Mouse (Mus musculus) yolk sac, embryonic 10.5 days (tissue): Measurements from ENCODE around the gene Klc4.
A peak's percentile ranks its signal among the peaks of the same experiment; 100 is the strongest.

ENCODE experiments used
- DNase-seq: peaks from one replicate; pipeline ENCODE4 v3.0.0-alpha.2; 2017; ENCODE audit warnings: low spot score

The Klc4 gene

DNA sequence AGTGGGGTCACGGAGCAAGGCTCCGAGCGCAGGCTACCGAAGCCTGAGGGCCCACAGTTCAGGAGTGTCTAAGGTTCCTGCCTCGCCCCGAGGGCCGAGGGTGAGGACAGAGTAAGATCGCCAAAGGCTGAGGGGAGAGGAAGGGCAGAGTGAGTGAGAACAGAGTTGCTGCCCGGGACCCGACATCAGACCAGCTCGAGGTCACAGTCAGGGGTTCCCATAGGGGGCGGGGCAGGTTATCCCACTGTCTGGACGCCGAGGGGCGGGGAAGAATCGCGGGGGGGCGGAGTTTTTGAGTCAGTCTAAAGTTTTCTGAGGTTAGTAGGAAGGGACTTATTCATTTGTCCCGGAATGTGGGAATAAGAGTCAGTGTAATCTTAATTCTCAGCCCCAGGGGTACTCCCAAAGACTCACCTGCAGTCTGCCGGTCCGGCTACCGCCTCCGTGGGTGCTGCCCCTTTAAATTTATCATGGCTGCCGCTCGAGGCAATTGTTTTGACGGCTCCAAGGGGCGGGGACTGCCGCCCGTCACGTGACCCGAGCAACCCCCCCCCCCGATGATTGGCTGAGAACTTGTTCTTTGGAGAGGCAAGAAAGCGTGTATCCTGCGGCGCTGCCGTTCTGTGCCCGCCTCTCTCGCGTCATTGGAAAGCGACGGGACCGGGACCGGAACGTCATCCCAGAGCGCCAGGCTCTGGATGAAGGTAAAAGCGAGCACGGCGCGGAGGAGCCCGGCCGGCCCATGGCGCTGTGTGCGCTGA, at the start of gene Klc4, which contains the start of gene Mrpl2:
Klc4 (minus strand) TSS at position 462 of the 761 bp plus-strand sequence.
Mrpl2 (plus strand) TSS at position 669 of the 761 bp plus-strand sequence.
- peak; percentile 99 for DNase-seq

DNA sequence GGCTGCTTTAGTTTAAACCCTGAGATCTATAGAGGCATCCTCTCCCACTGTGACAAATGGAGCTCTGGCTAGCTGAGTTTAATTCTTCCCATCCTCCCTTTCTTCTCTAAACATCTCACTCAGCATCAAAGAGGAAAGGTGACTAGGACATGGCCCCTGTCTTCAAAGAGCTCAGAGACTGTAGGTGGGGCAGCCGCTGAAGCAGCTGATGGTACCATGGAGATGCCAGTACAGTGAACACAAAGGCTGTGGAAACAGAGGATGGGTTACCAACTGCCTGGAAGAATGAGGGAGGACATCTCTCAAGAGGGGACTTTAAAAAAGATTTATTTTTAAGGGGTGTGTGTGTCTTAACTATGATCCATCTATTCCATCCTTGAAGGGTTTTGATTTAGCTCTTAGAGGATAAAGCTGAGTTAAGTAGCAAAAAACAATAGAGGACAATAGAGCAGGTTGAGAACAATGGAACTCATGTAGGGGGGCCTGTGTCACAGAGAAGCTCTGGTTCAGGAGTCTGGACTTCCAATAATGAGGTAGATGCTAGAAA, 48.8 kb upstream of the Klc4 start:
- no peak for DNase-seq

DNA sequence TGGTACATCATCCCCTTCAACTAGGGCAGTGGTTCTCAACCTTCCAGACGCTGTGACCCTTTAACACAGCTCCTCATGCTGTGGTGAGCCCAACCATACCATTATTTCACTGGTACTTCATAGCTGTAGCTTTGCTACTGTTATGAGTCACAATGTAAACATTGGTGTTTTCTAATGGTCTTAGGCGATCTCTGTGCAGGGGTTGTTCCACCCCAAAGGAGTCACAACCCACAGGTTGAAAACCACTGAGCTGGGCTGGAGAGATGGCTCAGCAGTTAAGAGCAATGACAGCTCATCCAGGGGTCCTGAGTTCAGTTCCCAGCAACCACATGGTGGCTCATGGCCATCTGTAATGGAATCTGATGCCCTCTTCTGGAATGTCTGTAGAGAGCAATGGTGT, 45.6 kb upstream of the Klc4 start:
- no peak for DNase-seq

DNA sequence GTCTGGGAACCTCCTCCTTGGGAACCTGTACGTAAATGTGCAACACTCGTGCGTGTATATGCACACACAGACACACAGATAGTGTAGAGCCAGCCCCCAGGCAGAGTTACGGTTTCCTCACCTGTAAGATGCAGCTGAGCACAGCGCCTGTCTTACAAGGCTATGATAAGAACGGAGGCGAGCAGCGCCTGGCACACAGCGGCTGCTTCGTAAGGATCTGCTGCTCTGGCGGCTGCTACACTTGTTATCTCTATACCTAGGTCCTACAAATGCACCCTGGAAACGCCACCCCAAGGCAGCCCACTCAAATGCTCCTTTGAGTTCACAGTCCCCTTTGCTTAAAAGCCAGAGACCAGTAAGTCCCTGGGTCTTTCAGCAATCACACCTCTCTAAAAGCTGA, 44.8 kb upstream of the Klc4 start:
- no peak for DNase-seq

DNA sequence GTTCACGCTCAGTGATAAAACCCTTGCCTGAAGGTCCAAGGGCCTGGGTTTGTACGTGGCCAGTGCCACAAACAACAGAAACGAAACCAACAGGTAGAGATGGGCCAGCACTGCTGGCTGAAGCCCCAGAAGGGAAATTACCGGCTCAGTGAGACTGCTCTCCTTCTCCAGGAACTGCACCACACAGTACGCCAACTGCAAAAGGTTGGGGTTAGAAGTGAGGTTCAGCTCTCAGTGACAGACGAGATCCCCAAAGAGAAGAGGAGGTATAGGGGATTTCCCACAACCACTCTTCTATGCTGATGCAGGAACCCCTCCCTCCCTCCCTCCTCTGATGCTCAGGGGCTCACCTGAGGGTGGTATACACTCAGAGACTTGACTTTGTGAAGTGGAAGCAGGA, 40.1 kb upstream of the Klc4 start:
- no peak for DNase-seq

DNA sequence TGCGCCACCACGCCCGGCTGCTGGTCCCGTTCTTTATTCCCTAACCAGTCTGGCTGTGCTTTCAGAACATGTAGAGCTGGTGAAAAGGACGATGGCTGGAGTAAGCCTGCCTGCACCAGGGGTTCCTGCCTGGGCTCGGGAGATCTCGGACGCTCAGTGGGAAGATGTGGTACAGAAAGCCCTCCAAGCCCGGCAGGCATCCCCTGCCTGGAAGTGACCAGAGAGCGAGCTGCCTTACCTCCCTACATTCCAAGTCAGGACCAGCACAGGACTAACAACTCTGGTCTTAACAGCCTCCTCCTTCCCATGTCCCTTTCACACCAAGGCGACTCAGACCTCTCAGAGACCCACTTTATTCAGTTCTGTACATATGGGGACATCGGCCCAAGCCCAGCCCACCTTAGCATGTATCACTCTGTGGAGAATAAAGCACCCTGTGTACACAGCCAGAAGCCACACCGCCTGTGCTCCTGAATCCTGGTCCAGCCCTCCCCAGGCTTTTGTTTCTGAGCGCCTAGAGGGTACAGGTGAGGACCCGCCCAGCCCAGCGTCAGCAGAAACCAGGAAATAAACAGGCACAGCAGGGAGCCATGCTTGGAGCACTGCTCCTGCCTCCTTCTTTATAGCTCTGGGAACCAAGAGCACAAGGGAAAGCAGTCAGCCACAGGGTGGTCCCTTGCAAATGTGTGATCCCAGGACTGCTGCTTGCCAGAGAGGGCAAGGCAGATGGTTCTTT, 37.0 kb upstream of the Klc4 start:
- DNase-seq: no peak

DNA sequence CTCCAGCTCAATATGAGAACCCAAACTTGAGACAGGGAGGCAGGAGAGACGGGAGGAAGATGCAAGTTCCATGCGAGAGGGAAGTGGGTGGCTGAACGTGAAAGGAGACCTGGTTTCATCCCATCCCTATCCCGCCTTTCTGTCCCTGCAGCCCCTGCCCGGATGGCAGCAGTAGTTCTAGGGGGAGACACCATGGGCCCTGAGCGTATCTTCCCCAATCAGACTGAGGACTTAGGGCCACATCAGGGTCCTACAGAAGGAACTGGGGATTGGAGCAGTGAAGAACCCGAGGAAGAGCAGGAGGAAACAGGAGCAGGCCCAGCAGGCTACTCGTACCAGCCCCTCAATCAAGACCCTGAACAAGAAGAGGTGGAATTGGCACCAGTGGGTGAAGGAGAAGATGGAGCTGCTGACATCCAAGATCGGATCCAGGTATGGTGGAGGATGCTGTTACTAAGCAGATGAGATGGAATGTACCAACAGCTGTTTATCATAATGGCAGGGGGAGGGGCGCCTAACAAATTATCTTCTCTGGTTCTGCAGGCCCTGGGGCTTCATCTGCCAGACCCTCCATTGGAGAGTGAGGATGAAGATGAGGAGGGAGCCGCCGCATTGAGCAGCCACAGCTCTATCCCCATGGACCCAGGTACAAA, 35.8 kb upstream of the Klc4 start:
- DNase-seq: no peak

DNA sequence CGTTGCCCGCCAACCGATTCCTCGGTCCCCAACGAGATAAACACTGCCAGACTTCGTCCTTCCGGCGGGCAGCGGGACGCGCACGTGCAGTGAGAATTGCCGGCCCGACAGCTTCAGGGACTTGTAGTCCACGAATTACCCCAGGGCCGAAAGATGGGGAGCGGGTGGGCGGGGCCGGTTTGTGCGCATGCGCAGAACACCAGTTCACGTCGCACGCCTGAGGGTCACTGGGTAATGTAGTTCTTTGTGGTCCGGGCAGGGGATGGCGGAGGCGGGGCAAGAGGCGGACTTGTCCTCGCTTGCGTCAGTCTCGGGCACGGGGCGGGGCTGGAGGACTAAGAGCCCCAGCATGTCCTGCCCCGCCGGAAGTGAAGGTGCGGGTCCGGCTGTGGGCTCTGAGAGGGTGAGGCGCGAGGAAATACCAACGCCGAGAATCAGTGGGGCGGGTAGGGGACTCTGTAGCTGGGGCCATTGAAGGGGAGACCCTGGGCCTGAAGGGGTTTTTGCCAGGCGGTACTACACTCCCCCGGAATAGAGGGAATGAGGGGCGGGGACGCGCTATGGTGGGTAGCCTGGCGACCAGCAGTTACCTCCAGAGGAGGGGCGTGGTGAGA, 35.0 kb upstream of the Klc4 start, which contains the start of gene Klhdc3:
Klhdc3 (minus strand) TSS at position 155 of the 614 bp plus-strand sequence.
- DNase-seq: peak; percentile 100

DNA sequence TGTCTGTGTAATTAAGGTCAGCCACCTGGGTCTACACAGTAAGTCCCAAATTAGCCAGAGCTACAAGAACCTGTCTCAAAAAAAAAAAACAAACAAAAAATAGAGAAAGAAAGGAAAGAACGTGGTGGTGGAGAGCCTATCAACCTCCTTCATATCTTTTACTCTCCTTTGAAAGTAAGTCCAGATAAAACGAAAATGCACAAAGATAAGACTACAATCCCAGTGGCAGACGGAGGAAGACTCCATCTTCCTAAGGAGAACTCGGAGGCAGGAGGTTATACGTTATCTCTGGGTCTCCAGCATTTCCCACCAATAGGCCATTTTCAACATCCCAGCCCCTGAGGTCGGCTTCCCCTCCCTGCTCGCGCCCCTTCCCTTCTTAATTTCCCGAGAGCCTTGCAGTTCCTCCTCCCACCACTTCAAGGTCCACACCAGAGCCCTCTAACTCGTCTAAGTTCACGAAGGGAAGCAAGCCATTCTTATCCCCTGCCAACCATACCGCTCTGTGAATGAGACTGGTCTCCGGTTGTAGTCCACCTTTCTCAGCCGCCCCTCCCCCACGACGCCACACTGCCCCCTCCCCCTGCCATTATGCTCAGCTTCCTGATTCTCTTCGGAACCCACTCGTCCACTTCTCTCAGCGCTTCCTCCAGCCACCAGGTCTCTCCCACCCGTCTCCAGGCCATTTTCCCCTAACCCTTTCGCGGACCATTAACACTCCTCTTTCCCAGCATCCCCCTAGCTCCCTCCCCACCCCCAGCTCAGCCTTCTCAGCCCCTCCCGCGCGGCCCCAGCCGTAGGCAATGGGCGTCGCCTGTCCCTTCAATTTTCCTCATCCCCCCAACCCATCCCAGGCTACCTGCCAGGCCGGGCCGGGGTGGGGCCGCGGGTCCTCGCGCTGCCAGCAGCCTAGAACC, 34.3 kb upstream of the Klc4 start:
- DNase-seq: no peak

DNA sequence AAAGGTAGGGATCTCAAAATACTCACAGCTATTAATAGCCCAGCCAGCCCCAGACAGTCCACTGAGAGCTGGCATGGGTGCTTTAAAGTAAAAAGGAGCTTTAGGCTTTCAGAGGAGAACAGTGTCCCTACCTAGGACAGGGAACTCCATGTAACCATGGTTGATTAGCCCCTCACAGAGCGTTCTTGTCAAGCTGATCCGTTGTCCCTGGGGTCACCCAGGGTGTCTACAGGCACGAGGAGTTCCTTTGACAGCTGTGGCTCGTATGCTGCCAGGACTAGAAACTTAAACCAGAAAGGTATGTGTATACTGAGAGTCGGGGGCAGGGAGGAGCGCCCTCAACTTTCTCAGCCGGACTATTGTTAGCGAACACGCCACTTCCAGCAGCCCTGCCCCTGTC, 33.1 kb upstream of the Klc4 start:
- DNase-seq: no peak

DNA sequence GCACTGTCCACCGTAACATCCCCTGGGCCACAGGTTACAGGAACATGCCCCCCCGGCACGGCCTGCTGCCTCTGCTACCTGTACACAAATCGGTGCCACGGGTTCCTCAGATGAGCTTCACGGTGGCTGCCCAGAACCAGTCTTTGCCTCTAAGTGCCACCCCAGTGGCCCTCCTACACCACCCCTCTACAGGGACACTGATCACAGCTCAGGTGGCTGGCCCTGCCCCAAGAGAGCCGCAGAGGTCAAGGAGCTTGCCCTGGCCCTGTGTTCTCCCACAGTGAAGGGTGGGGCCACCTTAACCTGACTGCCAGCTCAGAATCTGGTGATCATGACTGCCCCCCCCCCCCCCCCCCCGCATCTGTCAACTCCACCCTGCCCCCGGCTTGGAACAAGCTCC, 32.6 kb upstream of the Klc4 start, which contains the start of gene Mea1:
Mea1 (plus strand) TSS at position 378 of the 400 bp plus-strand sequence.
- peak; percentile 37 for DNase-seq

DNA sequence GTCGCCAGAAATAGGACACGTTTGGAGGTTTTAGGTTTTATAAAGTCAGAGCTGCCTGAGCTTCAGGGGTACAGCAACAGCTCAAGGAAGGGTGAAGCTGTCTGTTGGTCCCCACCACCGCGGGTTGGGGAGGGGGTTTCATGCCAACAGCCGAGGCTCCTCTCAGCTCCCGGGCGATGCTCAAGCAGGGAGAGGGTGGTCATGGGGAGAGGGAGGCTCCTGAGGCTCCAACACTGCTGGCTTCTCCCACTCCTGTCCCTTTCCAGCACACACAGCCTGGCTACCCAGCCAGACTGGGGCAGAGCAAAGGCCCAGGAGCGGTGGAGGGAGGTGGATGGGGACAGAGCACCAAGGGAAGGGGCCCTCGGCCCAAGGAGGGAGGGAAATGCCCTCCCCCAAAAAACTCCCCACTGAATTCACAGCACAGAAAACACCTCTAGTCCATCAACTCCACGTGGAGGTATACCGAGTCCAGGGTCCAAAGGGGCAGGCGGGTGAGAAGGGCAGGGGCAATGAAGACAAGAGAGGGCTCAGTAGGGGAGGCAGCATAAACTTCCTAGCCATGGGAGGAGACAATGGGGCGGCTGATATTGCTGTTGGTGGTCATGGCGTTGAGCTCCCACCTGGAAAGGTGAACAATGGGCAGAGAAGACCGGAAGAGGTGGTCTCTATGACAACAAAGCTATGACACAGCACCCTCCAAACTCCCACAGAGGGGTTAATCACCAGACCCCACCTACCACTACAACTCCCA, 28.9 kb upstream of the Klc4 start:
- DNase-seq: peak; percentile 31

DNA sequence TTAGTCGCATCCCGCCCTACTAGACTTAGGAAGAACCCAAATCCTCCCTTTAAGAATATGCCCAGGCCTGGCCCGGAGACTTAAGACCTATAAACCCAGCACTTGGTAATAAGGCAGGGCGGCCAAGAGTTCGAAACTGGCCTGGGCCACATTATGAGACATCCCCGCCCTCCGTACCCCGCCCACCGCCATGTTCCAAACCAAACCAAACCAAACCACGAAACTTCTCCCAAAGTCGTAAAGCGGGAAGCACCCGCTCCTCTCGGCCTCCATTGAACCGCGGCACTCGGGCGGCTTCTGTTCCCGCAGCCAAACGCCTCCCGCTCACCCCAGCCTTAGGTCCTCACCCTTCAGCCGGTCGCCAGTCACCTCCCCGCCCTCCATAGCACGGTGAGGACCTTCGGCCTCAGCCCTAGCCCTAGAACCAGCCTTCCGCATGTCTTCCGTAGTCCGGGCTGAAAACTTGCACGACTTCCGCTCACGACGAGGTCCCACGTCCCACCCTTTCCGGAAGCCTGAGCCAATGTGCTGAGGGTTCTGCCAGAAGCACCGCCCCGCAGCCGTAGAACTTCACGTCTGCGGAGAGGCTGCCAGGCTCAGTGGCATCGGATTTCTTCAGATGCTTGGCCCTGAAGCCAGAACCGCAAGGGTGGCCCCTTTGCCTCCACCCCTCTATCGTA, 28.2 kb upstream of the Klc4 start, which contains the start of gene Rrp36:
Rrp36 (minus strand) TSS at position 503 of the 680 bp plus-strand sequence.
- DNase-seq: peak; percentile 94

DNA sequence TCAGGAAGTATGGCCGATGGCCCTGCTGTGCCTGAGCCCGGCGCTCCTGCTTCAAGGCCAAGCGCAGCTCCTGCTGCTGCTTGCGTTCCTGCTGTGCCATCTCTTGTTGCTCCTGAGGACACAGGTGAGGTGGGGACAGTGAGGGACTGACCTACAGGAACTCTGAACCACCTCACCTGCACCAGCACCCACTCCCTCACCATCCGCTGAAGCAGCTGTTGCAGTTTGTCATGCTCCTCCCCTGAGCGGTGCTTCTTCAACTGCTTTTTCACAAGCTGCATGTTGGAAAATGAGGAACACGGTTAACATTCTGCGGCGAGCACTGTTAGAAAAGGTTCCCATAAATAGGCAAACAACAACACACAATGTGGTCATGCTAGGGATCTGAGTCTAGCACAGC, 24.1 kb upstream of the Klc4 start:
- DNase-seq: no peak

DNA sequence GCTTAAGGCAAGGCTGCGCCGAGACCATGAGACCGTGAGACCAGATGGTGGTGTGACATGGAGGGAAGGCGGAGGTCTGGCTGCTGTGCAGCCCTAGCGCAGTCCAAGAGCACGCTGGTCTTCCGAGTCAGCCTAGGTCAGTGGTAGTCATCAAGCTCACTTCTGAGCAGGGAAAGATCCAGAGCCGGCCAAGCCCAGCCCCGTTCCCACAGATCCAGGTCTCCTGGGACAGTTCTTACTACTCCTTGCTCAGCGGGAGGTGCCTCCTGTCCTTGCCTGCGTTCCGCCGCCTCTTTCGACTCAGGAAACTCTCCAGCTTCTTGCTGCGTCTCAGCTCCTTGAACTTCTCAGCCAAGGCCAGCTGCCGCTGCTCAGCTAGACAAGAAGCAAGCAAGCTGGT, 21.9 kb upstream of the Klc4 start:
- DNase-seq: no peak

DNA sequence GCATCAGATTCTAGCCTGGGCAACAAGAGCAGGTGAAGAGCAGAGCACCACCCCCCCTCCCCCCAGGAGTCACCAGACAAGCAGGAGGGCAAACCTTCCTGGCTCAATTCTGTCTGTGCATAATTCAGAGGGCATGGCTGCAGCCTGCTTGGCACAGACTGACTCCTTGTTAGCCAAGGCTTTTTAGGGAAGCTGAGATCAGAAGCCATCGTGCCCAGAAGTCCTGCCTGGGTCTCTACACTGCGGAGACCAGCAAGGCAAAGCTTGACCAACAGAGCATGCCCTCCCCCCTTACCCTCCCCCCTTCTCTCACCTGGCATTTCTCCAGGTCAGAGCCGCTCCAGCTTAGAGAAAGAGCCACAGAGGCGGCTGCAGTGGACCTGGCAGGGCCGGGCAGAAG, 16.9 kb upstream of the Klc4 start:
- DNase-seq: no peak

DNA sequence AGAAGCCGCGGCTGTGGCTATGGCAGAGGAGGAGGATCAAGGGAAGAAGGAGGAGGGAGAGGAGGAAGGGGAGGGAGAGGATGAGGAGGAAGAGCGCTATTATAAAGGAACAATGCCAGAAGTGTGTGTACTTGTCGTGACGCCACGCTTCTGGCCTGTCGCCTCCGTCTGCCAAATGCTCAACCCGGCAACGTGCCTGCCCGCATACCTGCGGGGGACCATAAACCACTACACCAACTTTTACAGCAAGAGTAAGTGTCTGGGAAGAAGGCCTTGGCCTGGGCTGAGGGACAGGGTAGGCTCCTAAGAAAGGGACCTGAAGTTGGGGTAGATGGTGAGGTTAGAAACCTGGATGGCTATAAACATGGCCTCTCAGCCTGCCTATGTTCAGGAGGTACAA, 16.2 kb upstream of the Klc4 start:
- no peak for DNase-seq

DNA sequence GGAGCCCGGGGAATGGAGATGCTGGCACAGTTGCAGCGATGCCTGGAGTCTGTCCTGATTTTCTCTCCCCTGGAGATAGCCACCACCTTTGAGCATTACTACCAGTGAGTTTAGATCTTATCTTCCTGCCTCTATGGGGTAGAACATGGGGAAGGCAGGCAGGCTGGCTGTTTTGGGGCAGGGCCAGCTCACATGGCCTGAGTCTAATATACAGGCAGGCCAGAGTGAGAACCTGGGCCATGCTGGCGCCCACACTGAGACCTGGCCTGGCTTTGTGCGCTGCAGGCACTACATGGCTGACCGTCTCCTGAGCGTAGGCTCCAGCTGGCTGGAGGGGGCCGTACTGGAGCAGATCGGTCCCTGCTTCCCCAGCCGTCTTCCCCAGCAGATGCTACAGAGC, 15.5 kb upstream of the Klc4 start:
- DNase-seq: no peak

DNA sequence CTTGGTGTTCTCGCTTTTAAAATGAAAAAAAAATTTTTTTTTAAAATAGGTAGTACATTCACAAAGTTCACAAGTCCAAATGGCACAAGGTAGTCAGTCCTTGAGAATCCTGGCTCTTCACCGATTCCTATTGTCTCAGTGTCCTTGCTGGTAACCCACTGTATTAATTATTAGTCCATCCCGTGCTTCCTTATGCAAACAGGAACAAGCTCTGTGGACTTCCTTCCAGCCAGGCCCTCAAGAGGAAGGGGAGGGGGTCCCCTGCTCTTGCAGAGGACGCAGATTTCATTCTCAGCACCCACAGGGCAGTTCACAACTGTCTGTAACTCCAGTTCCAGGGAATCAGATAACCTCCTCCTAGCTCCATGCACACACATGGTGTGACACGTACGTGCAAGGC, 10.2 kb upstream of the Klc4 start:
- peak; percentile 84 for DNase-seq
